Mouse (Mus musculus): ENCODE data around the gene Osbpl3.

GRCm38 (mm10) chr6:50462026-50462425, 6.0 kb upstream of the Osbpl3 start:
- TF ChIP-seq CTCF (IDR thresholded peaks at IDR 0.05; ENCODE audit: insufficient read depth, low read length), result no peak
- TF ChIP-seq POLR2A (IDR thresholded peaks at IDR 0.05; ENCODE audit: borderline replicate concordance, extremely low read depth, low read depth, low read length), result no peak

Measured in lung, adult 2 months (tissue).